ENCODE assay signal across 8 mouse cellular contexts in the genomic region with DNA sequence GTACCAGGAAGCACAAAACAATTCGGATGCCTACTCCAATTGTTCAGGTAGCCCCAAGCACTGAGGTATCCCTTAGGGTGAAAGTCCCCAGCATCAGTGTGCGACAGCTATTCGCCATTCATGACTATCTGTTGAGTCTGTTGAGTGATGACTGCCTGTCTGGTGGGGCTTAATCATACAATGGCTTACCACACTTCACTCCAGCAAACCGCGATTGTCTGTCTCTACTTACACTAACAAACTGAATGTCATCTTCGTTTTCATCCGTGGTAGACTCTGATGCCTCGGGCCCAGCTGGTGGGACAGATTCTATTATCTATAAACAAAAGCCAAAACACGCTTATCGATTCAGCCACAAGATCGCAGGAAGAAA. TPM values are rescaled to one million over a fixed set of nuclear protein-coding genes. Genes with fewer than 3 reads are reported as not detected.
DNase-seq lines count a peak whose midpoint lies in the region; ATAC-seq lines count a peak whose summit lies in the region.

No protein-coding gene starts in this region.

- no peaks in the 10 kb centered on the region for H3K27me3 ChIP-seq in heart, embryonic 15.5 days

- peak overlapping the region; percentile 92 for H3K27ac ChIP-seq in heart, embryonic 15.5 days

- H3K36me3 ChIP-seq in heart, embryonic 15.5 days: peaks cover 21% of the 10 kb centered on the region

- peak overlapping the region; percentile 85 for H3K9ac ChIP-seq in heart, embryonic 15.5 days

- peak overlapping the region; percentile 86 for H3K4me3 ChIP-seq in heart, embryonic 15.5 days

- H3K4me2 ChIP-seq in heart, embryonic 15.5 days: peak overlapping the region; percentile 72

- WGBS in heart, embryonic 15.5 days: 6% methylated on average over 11 of the region's 11 CpGs

- no peaks in the 10 kb centered on the region for H3K9me3 ChIP-seq in heart, embryonic 15.5 days (replicated peaks)

- peaks cover 12% of the 10 kb centered on the region for H3K4me1 ChIP-seq in heart, embryonic 15.5 days (replicated peaks)

- DNase-seq in adrenal gland, postnatal 36 days: peak; percentile 5 to 15
- no peak for DNase-seq in adrenal gland, postnatal 10 days
- DNase-seq in spleen, adult 12 weeks (ENCODE audit: low spot score): peak; percentile 3
- no peak for DNase-seq in spleen, adult 18-20 months
- peak; percentile 4 for DNase-seq in lung, postnatal 14 days
- no peak for DNase-seq in right cerebral cortex, postnatal 10 days (ENCODE audit: low spot score in 2 of 2)
- no peak for DNase-seq in right cerebral cortex, adult 2 months (ENCODE audit: low spot score in 2 of 2)

- 0 out of 2 replicates have a peak, but pooled peaks have one; percentile 17 for ATAC-seq in heart, embryonic 15.5 days (replicated peaks; ENCODE audit: insufficient number of reproducible peaks, insufficient read depth, low FRiP score, low read depth)

RNA-seq across cellular contexts. Expression of a gene that starts 0.9 kb away (rescaled TPM):
- 10 to 100 TPM; 35.3 to 38.5 TPM for total RNA-seq in adrenal gland, postnatal 36 days (2021)
- 10 to 100 TPM; 28.4 to 36.2 TPM for total RNA-seq in adrenal gland, postnatal 10 days (2021)
- polyA plus RNA-seq in heart, embryonic 15.5 days (2015; fragmentation: Nextera tagmentation; extraction: Ambion mirVana): 11.8 and 14.6 TPM in 2 replicates

RNA-seq across cellular contexts. Expression of a gene that starts 55.9 kb away (rescaled TPM):
- total RNA-seq in adrenal gland, postnatal 36 days (2021): 10 to 100 TPM; 14.6 to 17.0 TPM
- total RNA-seq in adrenal gland, postnatal 10 days (2021): 10 to 100 TPM; 15.7 to 19.8 TPM
- polyA plus RNA-seq in heart, embryonic 15.5 days (2015; fragmentation: Nextera tagmentation; extraction: Ambion mirVana): 74.3 and 76.3 TPM in 2 replicates

Comparison
In these comparisons a context has a peak if more than half of its experiments do, and no peak if none do; other contexts are left out.
1. DNase-seq: peak in adrenal gland, postnatal 36 days (2 of 2), spleen, adult 12 weeks (single experiment) and lung, postnatal 14 days (single experiment); none in adrenal gland, postnatal 10 days (single experiment), spleen, adult 18-20 months (0 of 2), right cerebral cortex, postnatal 10 days (0 of 2) and right cerebral cortex, adult 2 months (0 of 2).